Mouse (Mus musculus) T-cell, adult 2 months (primary cell): ENCODE measurements around the gene Rabgap1l.

ENCODE experiments used
- DNase-seq: peaks from one replicate; pipeline ENCODE4 v3.0.0; 2022; ENCODE audit warnings: low spot score

The Rabgap1l gene

GRCm38 (mm10) chr1:160374490-160374889, 418.5 kb downstream of the Rabgap1l start:
- no peak for DNase-seq

GRCm38 (mm10) chr1:160373306-160373705, 419.7 kb downstream of the Rabgap1l start:
- DNase-seq = no peak

- DNase-seq = no peak
Measured at GRCm38 (mm10) chr1:160371696-160372095, 421.3 kb downstream of the Rabgap1l start.

GRCm38 (mm10) chr1:160370552-160370951, 422.5 kb downstream of the Rabgap1l start:
- DNase-seq = no peak

- DNase-seq = no peak
Measured at GRCm38 (mm10) chr1:160366615-160367014, 426.4 kb downstream of the Rabgap1l start.

DNA sequence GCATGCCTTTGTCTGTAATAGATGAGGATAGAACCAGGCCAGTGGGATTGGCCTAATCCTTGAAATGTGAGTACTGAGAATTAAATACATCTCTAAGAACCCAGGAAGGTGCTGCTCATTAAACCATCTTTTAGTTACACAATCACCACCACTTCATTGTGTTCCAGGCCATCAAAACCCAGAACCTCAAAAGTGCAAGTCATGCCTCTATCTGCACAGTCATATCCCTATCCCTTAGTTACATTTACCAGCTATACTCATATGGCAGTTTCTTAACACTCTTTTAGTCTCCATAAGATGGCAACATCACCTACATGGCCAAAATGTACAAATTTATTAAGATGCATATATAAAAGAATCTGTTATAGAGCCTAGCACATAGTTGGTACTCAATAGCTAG, 435.7 kb downstream of the Rabgap1l start:
- DNase-seq = no peak

DNA sequence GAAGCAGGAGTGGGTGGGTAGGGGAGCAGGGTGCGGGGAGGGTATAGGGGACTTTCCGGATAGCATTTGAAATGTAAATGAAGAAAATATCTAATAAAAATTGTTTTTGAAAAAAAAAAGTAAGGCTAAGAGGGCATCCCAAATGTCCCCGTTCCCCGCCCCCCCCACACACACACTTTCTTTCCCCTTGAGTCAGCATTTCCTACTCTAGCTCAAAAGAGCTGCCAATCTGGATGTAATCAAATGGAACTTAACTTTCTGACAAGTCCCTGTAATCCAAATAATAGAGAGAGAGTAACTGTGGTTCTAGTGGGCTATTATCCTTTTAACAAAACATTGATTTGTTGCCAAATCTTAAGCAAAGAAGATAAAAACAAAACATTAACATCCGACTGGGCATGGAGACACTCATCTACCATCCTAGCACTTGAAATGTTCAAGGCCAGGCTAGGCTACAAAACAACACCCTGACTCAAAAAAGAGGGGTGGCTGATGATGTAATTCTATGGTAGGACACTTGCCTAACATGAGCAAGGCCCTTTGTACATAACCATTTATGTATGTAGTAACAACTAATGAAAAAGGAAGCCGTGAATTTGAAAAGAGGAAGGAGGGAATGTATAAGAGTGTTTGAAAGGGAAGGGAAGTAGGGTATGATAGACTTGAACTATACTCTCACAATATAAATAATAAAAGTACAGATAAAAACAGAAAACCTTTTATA, 439.1 kb downstream of the Rabgap1l start:
- DNase-seq = no peak

- DNase-seq = no peak
Measured at GRCm38 (mm10) chr1:160352309-160352708, 440.7 kb downstream of the Rabgap1l start.

DNA sequence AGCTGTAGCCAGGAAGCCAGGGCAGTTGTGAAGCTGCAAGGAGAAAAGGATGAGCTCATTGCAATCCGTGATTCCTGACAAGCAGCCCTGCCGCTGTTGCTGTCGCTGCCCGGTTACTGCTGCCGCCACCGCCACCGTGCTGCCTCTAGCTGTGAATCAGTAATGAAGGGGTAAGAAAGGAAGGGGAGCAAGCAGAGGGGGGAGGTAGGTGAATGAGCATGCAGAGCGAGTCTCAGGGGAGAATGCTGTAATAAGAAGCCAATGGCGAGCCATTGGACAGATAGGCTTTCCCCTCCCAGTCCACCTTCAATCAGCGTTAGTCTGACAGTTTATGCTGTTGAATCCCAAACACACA, 441.2 kb downstream of the Rabgap1l start:
- no peak for DNase-seq

DNA sequence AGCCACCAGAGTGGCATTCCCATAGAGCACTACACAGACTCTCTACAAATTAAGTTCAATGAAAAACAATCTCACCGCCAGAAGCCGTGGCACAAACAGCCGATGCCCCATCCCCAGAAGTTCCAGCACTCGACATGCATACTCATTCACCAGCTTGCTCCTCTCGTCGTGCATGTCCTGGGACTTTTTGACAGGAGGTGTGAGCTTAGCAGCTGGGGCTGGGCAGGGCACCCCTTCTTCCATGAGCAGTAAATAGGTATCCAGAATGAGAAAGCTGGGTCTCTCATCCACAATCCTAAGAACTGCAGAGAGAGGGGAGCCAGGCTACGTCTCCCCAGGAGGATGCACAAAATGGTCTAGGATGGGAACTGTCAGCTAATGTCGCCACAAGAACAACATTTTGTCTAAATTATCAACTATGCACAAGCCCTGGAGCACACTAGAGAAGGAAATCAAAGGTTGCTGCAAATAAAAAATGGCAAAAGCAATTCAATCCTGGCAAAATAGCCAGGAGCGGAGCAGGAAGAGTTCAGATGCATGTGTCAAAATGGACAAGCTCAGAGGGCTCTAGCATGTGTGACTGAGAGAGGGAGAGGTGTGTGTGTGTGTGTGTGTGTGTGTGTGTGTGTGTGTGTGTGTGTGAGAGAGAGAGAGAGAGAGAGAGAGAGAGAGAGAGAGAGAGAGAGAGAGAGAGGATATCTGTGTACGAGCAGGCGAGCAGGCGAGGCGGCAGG, 441.7 kb downstream of the Rabgap1l start:
- DNase-seq = no peak

DNA sequence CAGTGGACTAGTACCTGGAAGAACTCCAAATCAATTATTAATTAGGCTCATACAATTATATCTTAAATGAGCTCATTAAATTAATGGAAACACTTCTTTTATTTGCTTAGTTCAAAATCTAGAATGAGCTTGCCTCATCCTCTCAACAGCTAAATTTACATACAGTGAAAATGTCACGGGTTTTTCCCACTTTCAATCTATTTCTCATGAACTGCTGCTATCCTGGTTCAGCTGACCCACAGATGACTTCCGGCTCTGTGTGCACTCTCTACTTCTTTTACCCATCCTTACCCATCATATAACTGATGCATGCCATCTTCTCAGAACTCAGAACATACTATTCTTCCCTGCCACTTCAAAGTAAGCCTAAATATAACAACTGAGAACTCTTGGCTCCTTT, 452.4 kb downstream of the Rabgap1l start:
- no peak for DNase-seq

- no peak for DNase-seq
Measured at GRCm38 (mm10) chr1:160339374-160339773, 453.6 kb downstream of the Rabgap1l start.

GRCm38 (mm10) chr1:160334791-160335190, 458.2 kb downstream of the Rabgap1l start:
- DNase-seq = no peak

GRCm38 (mm10) chr1:160330828-160331227, 462.2 kb downstream of the Rabgap1l start:
- DNase-seq = no peak

DNA sequence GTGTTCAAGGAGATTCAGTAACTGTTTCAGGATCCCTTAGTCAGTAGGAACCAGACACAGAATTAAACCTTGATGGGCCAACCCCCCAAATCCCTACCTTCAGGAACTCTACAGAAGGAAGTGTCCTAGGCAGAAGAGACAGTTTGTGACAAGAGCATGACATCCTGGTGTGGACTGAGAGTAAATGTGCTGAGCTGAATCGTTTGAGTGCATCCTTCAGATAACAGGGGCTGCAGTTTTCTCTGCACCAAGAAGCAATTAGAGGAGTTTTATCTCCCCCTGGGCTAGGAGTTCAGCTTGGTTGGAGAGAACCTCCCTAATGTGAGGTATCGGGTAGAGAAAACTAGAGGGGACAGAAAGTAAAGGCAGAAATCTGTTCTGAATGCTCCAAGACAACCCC, 462.8 kb downstream of the Rabgap1l start:
- no peak for DNase-seq

- no peak for DNase-seq
Measured at GRCm38 (mm10) chr1:160329788-160330187, 463.2 kb downstream of the Rabgap1l start.

DNA sequence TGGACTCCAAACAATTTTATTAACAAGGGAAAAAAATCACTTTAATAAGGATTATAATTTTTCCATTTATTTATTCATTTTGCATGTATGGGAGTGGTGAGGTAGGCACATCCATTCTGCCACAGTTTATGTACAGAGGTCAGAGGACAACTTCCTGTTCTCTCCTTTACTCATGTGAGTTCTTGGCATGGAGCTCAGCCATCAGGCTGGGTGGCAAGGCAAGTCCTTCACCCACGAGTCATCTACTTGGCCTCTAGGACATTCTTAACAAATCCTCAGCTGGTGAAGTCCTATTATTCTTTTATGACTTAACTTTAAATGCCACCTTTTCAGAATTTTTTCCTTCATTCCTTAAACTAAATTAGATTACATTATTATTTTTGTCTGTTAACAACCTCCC, 465.5 kb downstream of the Rabgap1l start:
- no peak for DNase-seq

DNA sequence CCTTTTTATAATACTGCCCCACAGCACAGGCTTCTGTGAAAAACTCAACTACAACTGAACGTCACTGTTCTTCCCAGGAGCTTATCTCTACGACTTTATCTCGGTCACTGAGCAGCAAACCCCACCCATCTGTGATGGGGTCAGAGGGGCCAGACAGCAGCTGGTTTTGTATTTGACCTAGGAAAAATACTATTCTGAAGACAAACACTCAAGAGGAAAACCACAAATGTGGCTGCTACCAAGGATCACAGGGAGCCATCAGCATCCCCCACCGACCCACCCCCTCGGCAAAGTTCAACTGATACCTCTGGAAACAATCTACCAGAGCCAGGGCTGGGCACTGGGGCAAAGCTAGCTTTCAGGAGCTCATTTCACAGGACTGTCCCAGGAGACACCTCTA, 467.5 kb downstream of the Rabgap1l start:
- no peak for DNase-seq

DNA sequence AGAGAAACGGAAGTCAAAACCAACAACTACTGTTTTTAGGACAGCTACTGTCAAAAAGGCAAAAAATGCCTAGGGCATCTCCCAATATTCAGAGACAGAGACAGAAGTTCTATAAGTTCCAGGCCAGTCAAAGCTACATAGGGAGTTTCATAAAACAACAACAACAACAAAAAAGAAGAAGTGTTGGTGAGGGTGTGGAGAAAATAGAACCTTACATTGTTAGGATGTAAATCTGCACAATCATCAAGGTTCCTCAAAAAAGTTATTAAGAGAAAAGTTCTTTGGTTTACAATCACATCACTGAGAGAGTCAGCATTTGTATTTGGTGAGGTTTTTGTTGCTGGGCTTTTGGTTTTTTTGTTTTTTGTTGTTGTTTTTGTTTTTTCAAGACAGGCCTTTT, 472.3 kb downstream of the Rabgap1l start:
- DNase-seq = no peak

GRCm38 (mm10) chr1:160318057-160318725, 474.8 kb downstream of the Rabgap1l start:
- no peak for DNase-seq

DNA sequence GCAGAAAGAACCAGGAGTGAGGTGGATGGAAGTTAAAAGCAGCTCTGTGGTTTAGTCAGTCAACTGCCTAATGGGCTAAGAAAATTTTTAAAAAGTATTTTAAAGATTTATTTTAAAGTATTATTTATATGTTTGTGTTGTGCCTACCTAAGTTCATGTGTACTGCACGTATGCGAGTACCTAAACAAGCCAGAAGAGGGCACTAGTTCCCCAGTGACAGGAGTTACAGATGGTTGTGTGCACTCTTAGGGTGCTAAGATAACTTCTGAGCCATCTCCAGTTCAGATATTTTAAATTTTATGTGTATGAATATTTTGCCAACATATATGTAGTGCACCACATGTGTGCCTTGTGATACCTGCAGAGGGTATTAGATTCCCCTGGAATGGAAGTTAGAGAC, 476.8 kb downstream of the Rabgap1l start:
- no peak for DNase-seq

GRCm38 (mm10) chr1:160312658-160313057, 480.4 kb downstream of the Rabgap1l start:
- no peak for DNase-seq

- no peak for DNase-seq
Measured at GRCm38 (mm10) chr1:160311861-160312260, 481.1 kb downstream of the Rabgap1l start.
